Mouse (Mus musculus): ENCODE results near the gene Atg13. TPM values are rescaled to one million over a fixed set of nuclear protein-coding genes. Genes with fewer than 3 reads are reported as not detected.
A peak's percentile ranks its signal among the peaks of the same experiment; 100 is the strongest.

The Atg13 gene
- total and polyA plus RNA-seq, 2 experiments from 2014 or later, result 18.2 to 21.2 TPM

- no peak for TF ChIP-seq EP300 (IDR thresholded peaks at IDR 0.05; ENCODE audit: low read depth)
- no peak for TF ChIP-seq CTCF (IDR thresholded peaks at IDR 0.05; ENCODE audit: low read depth)
- Histone ChIP-seq H3K4me2 (ENCODE audit: low read depth, low read length) (peak overlapping the region; percentile 93), H3K9ac (replicated peaks; ENCODE audit: low read depth, low read length) (peak overlapping the region; percentile 83), H3K27me3 (ENCODE audit: control insufficient read depth, insufficient read depth, low read length) (no peaks in the 10 kb centered on the region), H3K36me3 (replicated peaks; ENCODE audit: control insufficient read depth, insufficient read depth, low read length) (peaks cover 40% of the 10 kb centered on the region), H3K4me1 (ENCODE audit: control insufficient read depth, insufficient read depth) (peaks cover 31% of the 10 kb centered on the region), H3K9me3 (replicated peaks; ENCODE audit: control insufficient read depth, low read length) (no peaks in the 10 kb centered on the region), H3K27ac (ENCODE audit: low read depth) (peak overlapping the region; percentile 95), H3K4me3 (ENCODE audit: low read depth, low read length) (peak overlapping the region; percentile 97)
- 1% methylated on average over 15 of the region's 15 CpGs for WGBS
- ATAC-seq (ENCODE audit: insufficient read depth, low read depth), result no peak
- DNase-seq (ENCODE audit: low spot score), result no peak
These were observed 61.2 kb downstream of the Atg13 start for GRCm38 (mm10) chr2:91649152-91649551.

DNA sequence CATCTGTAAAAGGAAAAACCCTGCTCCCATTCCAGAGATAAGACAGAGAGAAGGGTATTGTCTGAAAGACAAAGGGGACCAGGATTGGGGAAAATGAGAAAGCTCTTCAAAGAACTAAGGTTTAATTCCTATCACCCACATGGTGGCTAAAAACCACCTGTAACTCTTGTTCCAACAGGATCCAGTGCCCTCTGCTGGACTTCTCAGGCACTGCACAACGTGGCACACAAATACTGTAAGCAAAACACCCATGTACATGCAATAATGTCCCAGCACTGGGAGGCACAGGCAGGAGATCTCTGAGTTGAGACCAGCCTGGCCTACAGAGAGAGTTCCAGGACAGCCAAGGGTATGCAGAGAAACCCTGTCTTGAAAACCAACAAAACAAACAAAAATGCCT is 63.6 kb downstream of the Atg13 start:
- ATAC-seq (ENCODE audit: insufficient read depth, low read depth) (no peak), DNase-seq (ENCODE audit: low spot score) (no peak)
- Histone ChIP-seq H3K9me3 (replicated peaks; ENCODE audit: control insufficient read depth, low read length) (no peaks in the 10 kb centered on the region), H3K27ac (ENCODE audit: low read depth) (no peak overlapping the region), H3K4me3 (ENCODE audit: low read depth, low read length) (no peak overlapping the region), H3K9ac (replicated peaks; ENCODE audit: low read depth, low read length) (no peak overlapping the region), H3K4me2 (ENCODE audit: low read depth, low read length) (no peak overlapping the region), H3K36me3 (replicated peaks; ENCODE audit: control insufficient read depth, insufficient read depth, low read length) (peaks cover 49% of the 10 kb centered on the region), H3K4me1 (ENCODE audit: control insufficient read depth, insufficient read depth) (peaks cover 12% of the 10 kb centered on the region), H3K27me3 (ENCODE audit: control insufficient read depth, insufficient read depth, low read length) (no peaks in the 10 kb centered on the region)
- peak; percentile 59 for TF ChIP-seq CTCF (IDR thresholded peaks at IDR 0.05; ENCODE audit: low read depth)
- TF ChIP-seq EP300 (IDR thresholded peaks at IDR 0.05; ENCODE audit: low read depth), result no peak
- 10% methylated on average over 1 of the region's 1 CpGs for WGBS

DNA sequence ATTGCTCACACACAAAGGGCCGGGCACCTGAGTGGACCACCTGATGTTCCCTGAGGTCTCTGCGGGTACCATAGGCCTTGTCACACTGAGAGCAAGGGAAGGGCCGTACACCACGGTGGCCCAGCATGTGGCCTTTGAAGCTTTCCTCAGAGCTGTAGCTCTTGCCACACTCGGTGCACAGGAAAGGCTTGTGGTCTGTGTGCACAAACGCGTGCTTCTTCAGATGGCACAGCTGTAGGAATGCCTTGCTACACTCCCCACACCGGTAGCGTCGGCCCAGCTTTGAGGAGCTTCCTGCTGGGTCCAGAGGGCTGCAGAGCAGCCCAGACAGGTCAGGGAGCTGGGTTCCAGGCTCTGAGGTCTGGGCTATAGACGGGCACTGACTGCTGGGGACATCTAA is 64.6 kb downstream of the Atg13 start:
- Histone ChIP-seq H3K27me3 (ENCODE audit: control insufficient read depth, insufficient read depth, low read length) (no peaks in the 10 kb centered on the region), H3K4me2 (ENCODE audit: low read depth, low read length) (no peak overlapping the region), H3K4me3 (ENCODE audit: low read depth, low read length) (no peak overlapping the region), H3K9me3 (replicated peaks; ENCODE audit: control insufficient read depth, low read length) (no peaks in the 10 kb centered on the region), H3K9ac (replicated peaks; ENCODE audit: low read depth, low read length) (no peak overlapping the region), H3K36me3 (replicated peaks; ENCODE audit: control insufficient read depth, insufficient read depth, low read length) (peaks cover 49% of the 10 kb centered on the region), H3K4me1 (ENCODE audit: control insufficient read depth, insufficient read depth) (peaks cover 3% of the 10 kb centered on the region), H3K27ac (ENCODE audit: low read depth) (peak overlapping the region; percentile 30; the same call in 1 of the 2 replicates)
- no peak for TF ChIP-seq EP300 (IDR thresholded peaks at IDR 0.05; ENCODE audit: low read depth)
- TF ChIP-seq CTCF (IDR thresholded peaks at IDR 0.05; ENCODE audit: low read depth), result no peak
- ATAC-seq (ENCODE audit: insufficient read depth, low read depth) (no peak), DNase-seq (ENCODE audit: low spot score) (no peak)
- WGBS, result 89% methylated on average over 11 of the region's 11 CpGs

DNA sequence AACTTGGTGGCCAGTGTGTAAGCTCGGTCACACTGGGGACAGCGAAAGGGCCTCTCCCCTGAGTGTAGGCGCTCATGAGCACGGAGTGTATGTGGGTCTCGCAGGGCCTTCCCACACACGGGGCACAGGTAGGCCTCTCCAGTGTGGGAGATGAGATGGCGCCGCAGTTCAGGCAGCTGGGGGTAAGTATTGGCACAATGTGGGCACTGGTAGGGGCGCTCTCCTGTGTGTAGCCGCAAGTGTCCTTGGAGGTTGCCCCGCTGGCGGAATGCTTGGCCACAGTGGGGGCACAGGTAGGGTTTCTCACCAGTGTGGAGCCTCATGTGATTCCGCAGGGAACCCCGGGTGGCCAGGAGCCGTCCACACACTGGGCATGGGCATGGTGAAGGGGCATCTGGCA is 65.0 kb downstream of the Atg13 start:
- H3K4me1 ChIP-seq (ENCODE audit: control insufficient read depth, insufficient read depth), result no peaks in the 10 kb centered on the region; the same call in 1 of the 2 replicates
- no peak overlapping the region for H3K9ac ChIP-seq (replicated peaks; ENCODE audit: low read depth, low read length)
- no peak overlapping the region for H3K4me2 ChIP-seq (ENCODE audit: low read depth, low read length)
- no peaks in the 10 kb centered on the region for H3K27me3 ChIP-seq (ENCODE audit: control insufficient read depth, insufficient read depth, low read length)
- H3K27ac ChIP-seq (ENCODE audit: low read depth), result no peak overlapping the region; the same call in 1 of the 2 replicates
- TF ChIP-seq CTCF (IDR thresholded peaks at IDR 0.05; ENCODE audit: low read depth), result no peak
- TF ChIP-seq EP300 (IDR thresholded peaks at IDR 0.05; ENCODE audit: low read depth), result no peak
- DNase-seq (ENCODE audit: low spot score) (no peak), ATAC-seq (ENCODE audit: insufficient read depth, low read depth) (no peak)
- 98% methylated on average over 15 of the region's 15 CpGs for WGBS
- H3K36me3 ChIP-seq (replicated peaks; ENCODE audit: control insufficient read depth, insufficient read depth, low read length), result peaks cover 49% of the 10 kb centered on the region
- no peak overlapping the region for H3K4me3 ChIP-seq (ENCODE audit: low read depth, low read length)
- no peaks in the 10 kb centered on the region for H3K9me3 ChIP-seq (replicated peaks; ENCODE audit: control insufficient read depth, low read length)

GRCm38 (mm10) chr2:91644021-91644420 is 66.4 kb downstream of the Atg13 start:
- WGBS, result 89% methylated on average over 11 of the region's 11 CpGs
- no peaks in the 10 kb centered on the region for H3K27me3 ChIP-seq (ENCODE audit: control insufficient read depth, insufficient read depth, low read length)

DNA sequence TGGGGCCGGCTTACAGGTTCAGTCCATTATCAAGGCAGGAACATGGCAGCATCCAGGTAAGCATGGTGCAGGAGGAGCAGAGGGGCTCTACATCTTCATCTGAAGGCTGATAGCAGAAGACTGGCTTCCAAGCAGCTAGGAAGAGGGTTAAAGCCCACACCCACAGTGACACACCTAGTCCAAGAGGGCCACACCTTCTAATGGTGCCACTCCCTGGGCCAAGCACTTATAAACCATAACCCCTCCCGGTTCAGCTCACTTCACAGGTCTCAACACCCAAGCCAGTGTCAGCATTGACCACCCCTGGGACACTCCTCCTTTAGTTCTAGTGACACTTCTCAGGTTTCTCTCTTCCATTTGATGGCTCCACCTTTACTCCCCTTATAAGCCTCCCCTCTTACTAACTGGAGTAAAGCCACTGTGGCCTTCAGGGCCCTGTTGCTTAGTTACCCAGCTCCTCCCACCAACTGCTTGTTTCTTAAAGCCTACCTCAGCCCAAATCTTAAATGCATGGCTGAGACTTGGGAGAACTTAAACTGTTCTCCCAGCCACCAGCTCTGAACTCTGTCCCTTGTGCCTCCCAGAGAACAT is 67.5 kb downstream of the Atg13 start:
- Histone ChIP-seq H3K4me3 (ENCODE audit: low read depth, low read length) (no peak overlapping the region), H3K36me3 (replicated peaks; ENCODE audit: control insufficient read depth, insufficient read depth, low read length) (peaks cover 49% of the 10 kb centered on the region)
- WGBS, result 83% methylated on average over 2 of the region's 2 CpGs

More at GRCm38 (mm10) chr2:91644021-91644420, 66.4 kb downstream of the Atg13 start:
- Histone ChIP-seq H3K4me1 (ENCODE audit: control insufficient read depth, insufficient read depth) (no peaks in the 10 kb centered on the region; the same call in 1 of the 2 replicates), H3K36me3 (replicated peaks; ENCODE audit: control insufficient read depth, insufficient read depth, low read length) (peaks cover 49% of the 10 kb centered on the region), H3K9ac (replicated peaks; ENCODE audit: low read depth, low read length) (no peak overlapping the region), H3K4me2 (ENCODE audit: low read depth, low read length) (no peak overlapping the region), H3K9me3 (replicated peaks; ENCODE audit: control insufficient read depth, low read length) (no peaks in the 10 kb centered on the region), H3K4me3 (ENCODE audit: low read depth, low read length) (no peak overlapping the region), H3K27ac (ENCODE audit: low read depth) (no peak overlapping the region)
- no peak for TF ChIP-seq EP300 (IDR thresholded peaks at IDR 0.05; ENCODE audit: low read depth)
- TF ChIP-seq CTCF (IDR thresholded peaks at IDR 0.05; ENCODE audit: low read depth), result no peak
- ATAC-seq (ENCODE audit: insufficient read depth, low read depth) (no peak), DNase-seq (ENCODE audit: low spot score) (no peak)

More for the DNA sequence above, 67.5 kb downstream of the Atg13 start:
- no peak for TF ChIP-seq EP300 (IDR thresholded peaks at IDR 0.05; ENCODE audit: low read depth)
- TF ChIP-seq CTCF (IDR thresholded peaks at IDR 0.05; ENCODE audit: low read depth), result no peak
- ATAC-seq (ENCODE audit: insufficient read depth, low read depth), result no peak
- no peak for DNase-seq (ENCODE audit: low spot score)
- no peaks in the 10 kb centered on the region for H3K9me3 ChIP-seq (replicated peaks; ENCODE audit: control insufficient read depth, low read length)
- H3K4me1 ChIP-seq (ENCODE audit: control insufficient read depth, insufficient read depth), result no peaks in the 10 kb centered on the region
- no peak overlapping the region for H3K9ac ChIP-seq (replicated peaks; ENCODE audit: low read depth, low read length)
- no peak overlapping the region for H3K4me2 ChIP-seq (ENCODE audit: low read depth, low read length)
- no peak overlapping the region for H3K27ac ChIP-seq (ENCODE audit: low read depth)
- no peaks in the 10 kb centered on the region for H3K27me3 ChIP-seq (ENCODE audit: control insufficient read depth, insufficient read depth, low read length)
